Mouse (Mus musculus): ENCODE measurements around the gene Adipoq.

Adipoq gene

GRCm38 (mm10) chr16:23114339-23115171 lies 31.8 kb upstream of the Adipoq start:
- no peak for DNase-seq (ENCODE audit: extremely low spot score, low read depth, low spot score)

- DNase-seq (ENCODE audit: extremely low spot score, low read depth, low spot score): no peak
Observed at GRCm38 (mm10) chr16:23115486-23115885, 30.9 kb upstream of the Adipoq start.

DNA sequence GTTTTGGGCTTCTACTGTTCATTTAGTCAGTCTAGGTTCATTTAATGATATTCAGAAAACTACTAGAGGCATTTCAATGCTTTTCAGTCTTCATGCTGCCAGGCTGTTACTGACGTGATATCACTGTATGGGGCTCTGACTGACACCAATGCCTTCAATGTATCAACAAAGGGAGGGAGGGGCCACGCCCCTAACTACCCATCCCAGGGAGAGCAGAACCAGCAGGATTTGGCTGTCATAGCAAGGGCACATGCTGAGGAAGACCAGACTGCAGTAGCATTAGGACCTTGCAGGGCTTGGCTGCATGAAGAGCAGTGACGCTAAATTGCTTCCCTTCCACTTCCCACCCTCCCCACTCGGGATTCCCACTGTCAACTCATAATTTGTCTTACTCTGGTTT lies 29.2 kb upstream of the Adipoq start:
- DNase-seq (ENCODE audit: extremely low spot score, low read depth, low spot score): no peak

GRCm38 (mm10) chr16:23122446-23122845 lies 23.9 kb upstream of the Adipoq start:
- DNase-seq (ENCODE audit: extremely low spot score, low read depth, low spot score): no peak

DNA sequence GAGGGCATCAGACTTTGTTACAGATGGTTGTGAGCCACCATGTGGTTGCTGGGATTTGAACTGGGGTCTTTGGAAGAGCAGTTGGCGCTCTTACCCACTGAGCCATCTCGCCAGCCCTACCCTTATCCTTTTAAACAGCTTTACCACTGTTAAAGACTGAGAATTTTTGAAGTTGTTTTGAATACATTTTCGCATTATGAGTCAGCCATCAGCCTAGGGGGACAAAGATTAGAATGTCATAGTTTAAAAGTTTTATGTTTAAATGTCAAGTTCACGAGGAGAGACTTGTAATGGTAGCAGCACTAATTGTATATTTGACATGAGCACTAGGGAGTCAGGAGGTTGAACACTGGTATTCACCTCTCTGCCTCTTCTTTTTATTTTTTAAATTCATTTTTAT lies 23.2 kb upstream of the Adipoq start:
- DNase-seq (ENCODE audit: extremely low spot score, low read depth, low spot score): no peak

DNA sequence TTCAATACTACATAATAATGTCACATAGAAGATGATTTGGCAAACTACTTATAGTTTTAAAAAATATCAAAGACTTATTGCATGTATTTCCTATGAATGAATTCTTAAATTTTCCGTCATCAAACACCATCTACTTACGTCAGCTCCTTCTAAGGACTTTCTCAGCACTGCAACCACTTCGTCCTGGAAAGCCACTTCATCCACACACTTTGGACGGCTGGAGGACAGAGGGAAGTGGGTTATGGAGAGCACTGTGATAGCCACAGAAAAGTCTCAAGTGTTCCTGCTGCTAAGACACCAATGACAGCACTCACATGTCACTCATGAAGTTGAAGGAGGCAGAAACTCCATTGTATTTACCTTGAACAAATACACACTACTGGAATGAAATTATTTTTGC lies 21.9 kb upstream of the Adipoq start:
- no peak for DNase-seq (ENCODE audit: extremely low spot score, low read depth, low spot score)

DNA sequence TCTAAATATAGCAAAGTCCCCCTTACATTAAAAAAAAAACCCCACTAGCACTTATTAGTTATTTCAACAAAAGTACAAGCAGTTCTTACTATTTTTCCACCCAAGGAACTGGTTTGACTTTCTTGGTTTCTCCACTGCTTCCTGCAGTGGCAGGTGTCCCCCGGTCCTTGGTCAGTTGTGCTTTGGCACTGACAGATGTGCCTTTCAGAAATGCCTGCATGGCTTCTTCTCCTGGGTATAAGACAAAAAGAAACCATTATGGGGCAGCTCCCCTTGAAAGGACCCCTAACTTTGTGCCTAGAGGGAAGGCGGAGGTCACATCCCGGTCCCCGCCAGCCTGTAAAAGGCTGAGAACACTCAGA lies 19.0 kb upstream of the Adipoq start:
- DNase-seq (ENCODE audit: extremely low spot score, low read depth, low spot score): no peak

DNA sequence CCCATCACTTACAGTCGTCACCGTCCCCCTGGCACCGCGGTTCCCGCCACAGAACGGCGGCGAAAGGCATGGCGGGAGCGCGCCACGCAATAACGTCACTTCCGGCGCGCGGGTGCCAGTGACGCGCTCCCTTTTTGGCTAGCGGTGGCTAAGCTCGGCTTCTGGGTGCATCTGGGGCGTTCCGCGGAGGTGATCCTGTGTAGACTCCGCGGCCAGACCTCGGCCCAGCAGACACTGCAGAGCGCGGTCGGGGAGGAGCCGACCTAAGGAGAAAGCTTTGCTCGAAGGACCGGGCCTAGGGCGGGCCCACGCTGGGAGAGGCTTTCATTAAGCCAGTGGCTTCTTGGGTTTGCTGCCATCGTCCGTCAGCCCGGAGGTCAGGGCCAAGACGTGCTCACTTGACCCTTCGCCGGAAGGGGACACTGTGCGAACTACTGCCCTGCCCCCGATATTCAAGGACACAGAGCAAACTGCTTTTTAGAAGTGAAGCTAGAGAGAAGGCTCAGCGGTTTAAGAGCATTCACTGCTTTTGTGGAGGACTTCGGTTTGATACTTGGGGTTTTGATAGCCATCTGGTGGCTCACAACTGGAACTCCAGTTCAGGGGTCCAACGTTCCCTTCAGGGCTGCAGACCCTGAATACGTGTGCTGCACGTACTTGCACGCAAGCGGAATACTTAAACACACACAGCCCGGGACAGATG lies 18.5 kb upstream of the Adipoq start, which contains the start of gene Rfc4:
Gene Rfc4, minus strand, starts transcription at position 65 of the 703 bp plus-strand sequence.
- DNase-seq (ENCODE audit: extremely low spot score, low read depth, low spot score): no peak

GRCm38 (mm10) chr16:23130303-23130702 lies 16.0 kb upstream of the Adipoq start:
- no peak for DNase-seq (ENCODE audit: extremely low spot score, low read depth, low spot score)

- no peak for DNase-seq (ENCODE audit: extremely low spot score, low read depth, low spot score)
Observed at GRCm38 (mm10) chr16:23132336-23132735, 14.0 kb upstream of the Adipoq start.

GRCm38 (mm10) chr16:23135421-23136149 lies 10.8 kb upstream of the Adipoq start:
- DNase-seq (ENCODE audit: extremely low spot score, low read depth, low spot score): no peak

- DNase-seq (ENCODE audit: extremely low spot score, low read depth, low spot score): no peak
Observed at GRCm38 (mm10) chr16:23136406-23136970, 9.8 kb upstream of the Adipoq start.

DNA sequence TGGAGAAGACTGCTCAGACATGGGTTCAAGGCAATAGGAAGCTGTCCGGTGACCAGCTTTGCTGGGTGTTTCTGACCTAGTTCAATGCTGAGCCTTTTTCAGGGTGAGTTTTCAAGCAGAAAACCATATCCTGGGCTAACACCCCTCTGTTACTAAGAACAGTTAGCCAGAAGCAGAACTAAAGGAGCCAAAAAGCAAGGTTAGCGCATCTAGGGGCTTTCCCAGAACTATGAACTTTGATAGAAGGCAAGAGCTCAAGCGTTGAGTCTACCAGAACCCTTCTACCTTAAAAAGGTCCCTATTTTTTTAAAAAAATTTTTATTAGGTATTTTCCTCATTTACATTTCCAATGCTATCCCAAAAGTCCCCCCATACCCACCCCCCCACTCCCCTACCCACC lies 5.4 kb upstream of the Adipoq start:
- DNase-seq (ENCODE audit: extremely low spot score, low read depth, low spot score): no peak

GRCm38 (mm10) chr16:23144326-23144725 lies 2.0 kb upstream of the Adipoq start:
- no peak for DNase-seq (ENCODE audit: extremely low spot score, low read depth, low spot score)

- DNase-seq (ENCODE audit: extremely low spot score, low read depth, low spot score): no peak
Observed at GRCm38 (mm10) chr16:23145211-23145610, 1.1 kb upstream of the Adipoq start.

- no peak for DNase-seq (ENCODE audit: extremely low spot score, low read depth, low spot score)
Observed at GRCm38 (mm10) chr16:23148936-23149335, 2.6 kb downstream of the Adipoq start.

DNA sequence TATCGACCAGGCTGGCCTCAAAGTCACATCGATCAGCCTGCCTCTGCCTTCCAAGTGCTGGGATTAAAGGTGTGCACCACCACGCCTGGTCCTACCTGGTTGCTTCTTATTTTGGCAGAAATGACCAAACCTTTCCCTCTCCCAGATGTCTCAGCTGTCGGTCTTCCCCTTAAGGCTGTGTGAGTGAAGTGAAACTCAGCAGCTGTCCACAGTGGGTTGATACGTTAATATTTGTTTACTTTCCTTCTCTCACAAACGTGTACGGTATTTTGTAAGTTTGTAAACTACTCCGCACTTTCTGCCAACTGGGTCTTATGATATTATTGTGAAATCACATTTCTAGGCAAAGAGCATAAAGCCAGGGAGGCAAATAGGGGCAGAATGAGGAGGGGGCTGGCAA lies 3.1 kb downstream of the Adipoq start:
- DNase-seq (ENCODE audit: extremely low spot score, low read depth, low spot score): no peak

GRCm38 (mm10) chr16:23151423-23151822 lies 5.1 kb downstream of the Adipoq start:
- DNase-seq (ENCODE audit: extremely low spot score, low read depth, low spot score): no peak

- no peak for DNase-seq (ENCODE audit: extremely low spot score, low read depth, low spot score)
Observed at GRCm38 (mm10) chr16:23154261-23154660, 7.9 kb downstream of the Adipoq start.

GRCm38 (mm10) chr16:23157013-23157412 lies 10.7 kb downstream of the Adipoq start:
- no peak for DNase-seq (ENCODE audit: extremely low spot score, low read depth, low spot score)

- DNase-seq (ENCODE audit: extremely low spot score, low read depth, low spot score): no peak
Observed at GRCm38 (mm10) chr16:23158292-23158691, 12.0 kb downstream of the Adipoq start.

All from hindlimb bud, embryonic 11.5 days (tissue).